In the genomic region with DNA sequence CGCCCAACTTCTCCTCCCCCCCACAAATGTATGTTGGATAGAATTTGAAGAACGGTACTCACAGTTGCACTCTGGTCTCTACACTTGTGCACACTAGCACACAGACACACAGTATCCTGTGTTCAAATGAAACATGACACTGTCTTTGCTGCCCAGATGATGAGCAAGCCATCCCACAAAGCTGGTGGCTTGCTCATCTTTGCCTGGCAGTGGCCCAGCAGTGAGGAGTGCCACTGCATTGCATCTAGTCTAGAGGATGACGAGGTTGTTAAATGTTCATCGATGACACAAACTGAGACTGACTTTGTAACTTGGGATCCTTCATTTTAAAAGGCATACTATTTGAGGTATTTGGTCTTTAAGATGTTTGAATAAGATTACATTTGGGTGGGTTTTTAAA, we compare ENCODE assay signal across 13 mouse cellular contexts. TPM values are rescaled to one million over a fixed set of nuclear protein-coding genes. Genes with fewer than 3 reads are reported as not detected.
DNase-seq lines count a peak whose midpoint lies in the region.
"Had no signal": no experiment of that assay in that cellular context is flagged by ENCODE, and none has a peak within 500 bp of the region (broad histone marks: within the 10 kb centered on the region; RNA-seq: fewer than 3 reads in every experiment).

No protein-coding gene starts in this region.

- intact Hi-C loops in left cerebral cortex, postnatal 36 days (cut with DNase I): no loop called here
- intact Hi-C loops in heart, postnatal 25 days (cut with DNase I): no loop called here

- peak; percentile 23 to 49 for DNase-seq in layer of hippocampus, adult 18-20 months (ENCODE audit: low spot score in 2 of 2)
- no peak for DNase-seq in layer of hippocampus, postnatal 14 days (ENCODE audit: low spot score in 2 of 2)
- DNase-seq in 416B (ENCODE audit: low read depth): peak; percentile 60
- peak; percentile 59 for DNase-seq in NIH3T3 (ENCODE audit: low read depth)
- peak; percentile 8 to 19 for DNase-seq in left cerebral cortex, postnatal 36 days (ENCODE audit: low spot score in 2 of 2)
- DNase-seq in spleen, postnatal 4 days (ENCODE audit: low spot score in 2 of 2): no peak
- DNase-seq in heart, postnatal 25 days (ENCODE audit: low spot score): no peak
- DNase-seq: cerebellum, postnatal 36 days; forebrain, postnatal 0 days; kidney, postnatal 10 days; spleen, adult 18-20 months; thymus, postnatal 14 days had no signal

RNA-seq across cellular contexts. Expression of a gene that starts 20.6 kb away (rescaled TPM):
- total RNA-seq in layer of hippocampus, adult 18-20 months (2021): 10 to 100 TPM; 16.8 to 17.0 TPM
- 10 to 100 TPM; 15.0 to 15.9 TPM for total RNA-seq in layer of hippocampus, postnatal 14 days (2021)
- total RNA-seq in left cerebral cortex, postnatal 36 days (2021): 10 to 100 TPM; 14.1 to 19.6 TPM
- total RNA-seq in heart, postnatal 25 days (2021): 10 to 100 TPM; 12.1 to 13.3 TPM

RNA-seq across cellular contexts. Expression of a gene that starts 46.3 kb away (rescaled TPM):
- 1 to 10 TPM in 1 of 2 experiments, under 1 TPM in 1; 0.87 to 1.4 TPM for total RNA-seq in layer of hippocampus, adult 18-20 months (2021)
- total RNA-seq in layer of hippocampus, postnatal 14 days (2021): 1 to 10 TPM in 1 of 2 experiments, under 1 TPM in 1; 0.65 to 1.3 TPM
- total RNA-seq in left cerebral cortex, postnatal 36 days (2021): under 1 TPM; 0.39 to 0.54 TPM
- total RNA-seq in heart, postnatal 25 days (2021): not detected
- total RNA-seq: megakaryocyte, adult 5-6 weeks had no signal

RNA-seq across cellular contexts. Expression of a gene that starts 49.6 kb away (rescaled TPM):
- 10 to 100 TPM; 26.7 to 31.9 TPM for total RNA-seq in layer of hippocampus, adult 18-20 months (2021)
- total RNA-seq in layer of hippocampus, postnatal 14 days (2021): 10 to 100 TPM; 40.3 to 45.5 TPM
- 10 to 100 TPM; 35.6 to 52.3 TPM for total RNA-seq in left cerebral cortex, postnatal 36 days (2021)
- total RNA-seq in heart, postnatal 25 days (2021): 100 to 1,000 TPM; 150 to 157 TPM

Comparison
In these comparisons a context has a peak if more than half of its experiments do, and no peak if none do; other contexts are left out.
1. DNase-seq: peak in layer of hippocampus, adult 18-20 months (2 of 2), 416B (single experiment), NIH3T3 (single experiment) and left cerebral cortex, postnatal 36 days (2 of 2); none in layer of hippocampus, postnatal 14 days (0 of 2), spleen, postnatal 4 days (0 of 2) and heart, postnatal 25 days (single experiment).